Mouse (Mus musculus): ENCODE measurements around the gene Rgsl1. TPM values are rescaled to one million over a fixed set of nuclear protein-coding genes. Genes with fewer than 3 reads are reported as not detected.

The Rgsl1 gene
- total RNA-seq, 2 experiments from 2014 or later: not detected

- intact Hi-C loops (cut with DNase I; ENCODE audit: low total_unique reads): loop anchor here (2.0 kb wide), 1 partner anchor 184 kb away; no protein-coding TSS in a partner anchor
- DNase-seq: peak; percentile 77
Observed at GRCm38 (mm10) chr1:153742374-153743155, 101.4 kb downstream of the Rgsl1 start.

- no peak for DNase-seq
- intact Hi-C loops (cut with DNase I; ENCODE audit: low total_unique reads): loop anchor here (2.0 kb wide), 1 partner anchor 183 kb away; no protein-coding TSS in a partner anchor
Observed at GRCm38 (mm10) chr1:153741551-153742316, 102.2 kb downstream of the Rgsl1 start.

- intact Hi-C loops (cut with DNase I; ENCODE audit: low total_unique reads): no loop called here
- DNase-seq: no peak
Observed at GRCm38 (mm10) chr1:153740775-153741400, 103.1 kb downstream of the Rgsl1 start.

GRCm38 (mm10) chr1:153740145-153740544 is 103.8 kb downstream of the Rgsl1 start, which contains the start of gene Rgs16:
Gene Rgs16, plus strand, starts transcription at chr1:153740349.
- peak; percentile 88 for DNase-seq
- intact Hi-C loops (cut with DNase I; ENCODE audit: low total_unique reads): no loop called here

GRCm38 (mm10) chr1:153739437-153740015 is 104.4 kb downstream of the Rgsl1 start:
- intact Hi-C loops (cut with DNase I; ENCODE audit: low total_unique reads): loop anchor here (10.0 kb wide), 1 partner anchor 65 kb away; no protein-coding TSS in a partner anchor

GRCm38 (mm10) chr1:153737101-153738085 is 106.5 kb downstream of the Rgsl1 start:
- DNase-seq: no peak
- intact Hi-C loops (cut with DNase I; ENCODE audit: low total_unique reads): loop anchor here (10.0 kb wide), 1 partner anchor 63 kb away; no protein-coding TSS in a partner anchor

More at GRCm38 (mm10) chr1:153739437-153740015, 104.4 kb downstream of the Rgsl1 start:
- DNase-seq: no peak

GRCm38 (mm10) chr1:153736096-153736495 is 107.8 kb downstream of the Rgsl1 start:
- DNase-seq: no peak

GRCm38 (mm10) chr1:153734866-153735265 is 109.1 kb downstream of the Rgsl1 start:
- intact Hi-C loops (cut with DNase I; ENCODE audit: low total_unique reads): loop anchor here (10.0 kb wide), 1 partner anchor 60 kb away; no protein-coding TSS in a partner anchor

More at GRCm38 (mm10) chr1:153736096-153736495, 107.8 kb downstream of the Rgsl1 start:
- intact Hi-C loops (cut with DNase I; ENCODE audit: low total_unique reads): loop anchor here (10.0 kb wide), 1 partner anchor 61 kb away; no protein-coding TSS in a partner anchor

GRCm38 (mm10) chr1:153733181-153733580 is 110.8 kb downstream of the Rgsl1 start:
- no peak for DNase-seq
- intact Hi-C loops (cut with DNase I; ENCODE audit: low total_unique reads): loop anchor here (10.0 kb wide), 1 partner anchor 58 kb away; no protein-coding TSS in a partner anchor

More at GRCm38 (mm10) chr1:153734866-153735265, 109.1 kb downstream of the Rgsl1 start:
- DNase-seq: no peak

GRCm38 (mm10) chr1:153730671-153731070 is 113.3 kb downstream of the Rgsl1 start:
- intact Hi-C loops (cut with DNase I; ENCODE audit: low total_unique reads): loop anchor here (10.0 kb wide), 1 partner anchor 56 kb away; no protein-coding TSS in a partner anchor
- peak; percentile 65 for DNase-seq

GRCm38 (mm10) chr1:153729806-153730205 is 114.1 kb downstream of the Rgsl1 start:
- intact Hi-C loops (cut with DNase I; ENCODE audit: low total_unique reads): loop anchor here (10.0 kb wide), 1 partner anchor 55 kb away; no protein-coding TSS in a partner anchor
- DNase-seq: no peak

Other genes starting within 250 kb of the Rgsl1 start
- gene Rgs8, start 191.1 kb downstream of the Rgsl1 start, total RNA-seq (2021): under 1 TPM; 0.31 to 0.68 TPM
- gene Rgs16, start 103.8 kb downstream of the Rgsl1 start, total RNA-seq (2021): 1 to 10 TPM; 3.1 to 4.1 TPM
- gene Rnasel, start 94.7 kb downstream of the Rgsl1 start, total RNA-seq (2021): 1 to 10 TPM; 4.1 TPM
- not detected for gene Teddm1b, start 30.2 kb upstream of the Rgsl1 start, total RNA-seq (2021)
- gene Teddm1a, start 47.6 kb upstream of the Rgsl1 start, total RNA-seq (2021): not detected
- gene Glul, start 55.8 kb upstream of the Rgsl1 start, total RNA-seq (2021): 100 to 1,000 TPM; 120 to 371 TPM
- gene Teddm2, start 56.1 kb upstream of the Rgsl1 start, total RNA-seq (2021): 1 to 10 TPM in 1 of 2 experiments, under 1 TPM in 1; 0.70 to 1.4 TPM